Mouse (Mus musculus) c-Kit-negative CD71-positive TER-119-positive erythroid progenitor cells, embryonic 14.5 days (primary cell): ENCODE measurements around the gene Gad1.
A peak's percentile ranks its signal among the peaks of the same experiment; 100 is the strongest.
"Not testable (repeated sequence)": the region's sequence is repeated elsewhere in the genome, so short reads cannot be mapped to it uniquely, and the experiment has no call there.

Source experiments
- DNase-seq: peaks from one replicate; pipeline ENCODE4 v3.0.0-alpha.2; 2013; ENCODE audit warnings: low read depth, low spot score

Gene Gad1

DNA sequence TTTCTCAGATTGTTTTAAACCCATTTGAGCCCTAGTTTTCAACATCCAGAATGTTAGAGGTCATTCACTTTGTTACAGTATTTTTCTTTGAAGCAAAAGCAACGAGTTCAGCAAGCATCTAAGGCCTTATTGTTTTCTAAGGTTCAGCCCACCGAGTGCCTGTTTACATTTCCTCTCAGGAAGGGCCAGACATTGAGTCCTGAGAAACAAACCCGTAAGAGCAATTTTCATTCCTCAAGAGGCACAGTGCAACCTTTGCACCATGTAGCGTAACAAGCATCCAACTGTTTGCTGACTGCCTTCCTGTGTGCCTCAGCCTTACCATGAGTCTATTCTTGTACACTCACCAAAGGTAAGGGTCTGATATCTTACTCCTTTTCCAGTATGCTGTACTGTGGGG, at the start of gene Gad1:
Gad1 (plus strand) TSS at position 301 of the 400 bp plus-strand sequence.
- DNase-seq: no peak

DNA sequence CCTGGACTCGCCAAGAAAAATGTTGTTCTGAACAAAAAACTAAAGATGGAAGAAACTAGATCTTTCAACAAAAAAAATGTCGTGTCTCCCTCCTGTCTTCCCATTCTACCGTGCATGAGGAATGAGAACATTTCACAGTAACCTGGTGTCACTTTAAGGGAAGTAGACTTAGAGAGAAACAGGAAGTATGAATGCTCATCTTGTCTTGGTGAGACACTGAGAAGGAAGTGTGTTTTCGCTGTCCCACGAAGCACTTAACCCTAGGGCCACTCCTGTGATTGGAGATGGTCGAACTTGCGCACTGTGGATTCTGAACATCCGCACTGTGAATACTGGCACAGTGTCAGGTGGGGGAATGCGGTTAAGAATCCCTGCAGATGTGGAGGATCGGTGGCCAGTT, 49.4 kb upstream of the Gad1 start:
- no peak for DNase-seq

DNA sequence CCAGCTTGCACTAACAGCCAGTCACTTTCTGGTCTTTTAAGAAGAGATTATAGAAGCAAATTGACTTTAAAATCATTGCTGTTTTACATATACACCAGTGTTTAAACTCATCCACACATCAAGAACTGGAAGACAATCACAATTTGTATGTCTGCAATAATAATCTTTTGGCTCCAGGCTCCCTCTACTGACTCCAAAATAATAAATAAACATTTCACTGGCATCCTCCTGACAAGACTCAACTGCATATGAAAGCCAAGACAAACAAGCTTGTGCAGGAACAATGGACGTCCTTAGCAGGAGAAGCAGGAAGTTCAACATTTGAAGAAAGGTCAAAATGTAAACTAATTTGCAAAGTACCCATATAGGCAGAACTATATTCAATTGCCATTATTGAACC, 47.6 kb upstream of the Gad1 start:
- no peak for DNase-seq

DNA sequence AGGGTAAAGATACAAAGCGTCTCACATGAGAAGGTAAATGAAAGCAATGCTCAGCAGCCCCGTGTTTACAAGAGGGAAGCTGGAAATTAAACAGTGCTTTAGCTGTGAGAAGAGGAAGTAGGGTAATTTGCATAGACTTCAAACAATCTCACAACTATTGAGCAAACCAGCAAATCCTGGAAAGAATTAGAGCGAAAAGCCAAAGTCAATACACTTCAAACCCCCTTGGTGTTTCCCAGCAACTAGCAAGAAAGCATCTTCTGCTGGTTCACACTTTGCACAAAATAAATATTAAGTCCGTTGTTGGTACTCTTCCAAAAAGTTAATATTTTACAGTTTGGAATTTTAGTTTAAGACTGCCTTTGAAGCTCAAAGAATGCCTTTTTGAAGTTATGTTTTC, 47.0 kb upstream of the Gad1 start:
- no peak for DNase-seq

DNA sequence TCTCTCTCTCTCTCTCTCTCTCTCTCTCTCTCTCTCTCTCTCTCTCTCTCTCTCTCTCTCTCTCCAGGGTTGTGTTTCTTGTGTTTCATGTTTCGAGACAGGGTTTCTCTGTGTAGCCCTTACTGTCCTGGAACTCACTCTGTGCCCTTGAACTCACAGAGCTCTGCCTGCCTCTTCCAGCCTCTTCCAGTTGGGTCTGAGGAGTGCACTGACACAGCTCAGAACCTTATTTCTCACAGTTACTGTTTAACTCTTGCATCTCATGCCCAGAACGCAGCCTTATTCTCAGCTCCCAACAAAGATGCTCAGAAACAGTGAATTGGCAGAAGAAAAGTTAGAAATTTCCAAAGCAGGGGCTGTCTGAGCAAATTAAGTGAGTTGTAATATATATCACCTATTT, 46.5 kb upstream of the Gad1 start:
- no peak for DNase-seq

DNA sequence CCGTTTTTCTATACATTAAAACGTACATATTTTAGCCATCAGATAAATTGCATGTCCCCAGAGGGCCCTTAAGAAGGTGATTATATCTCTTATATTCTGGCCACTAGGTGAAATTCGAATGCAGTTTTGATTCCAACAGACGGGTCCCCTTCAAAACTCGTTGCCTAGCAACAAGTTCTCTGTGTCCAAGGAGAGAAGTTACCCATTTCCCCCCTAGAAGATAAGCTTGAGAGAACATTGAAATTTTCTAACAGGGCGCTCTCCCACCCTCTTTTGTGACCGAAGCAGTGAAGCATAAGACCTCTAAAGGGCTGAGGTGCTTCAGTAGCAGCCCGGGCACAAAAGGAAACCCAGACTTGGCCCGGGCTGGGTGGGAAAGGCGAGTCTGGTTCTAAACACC, 44.4 kb upstream of the Gad1 start, which contains the start of gene Erich2:
Erich2 (plus strand) TSS at position 324 of the 400 bp plus-strand sequence.
- no peak for DNase-seq

DNA sequence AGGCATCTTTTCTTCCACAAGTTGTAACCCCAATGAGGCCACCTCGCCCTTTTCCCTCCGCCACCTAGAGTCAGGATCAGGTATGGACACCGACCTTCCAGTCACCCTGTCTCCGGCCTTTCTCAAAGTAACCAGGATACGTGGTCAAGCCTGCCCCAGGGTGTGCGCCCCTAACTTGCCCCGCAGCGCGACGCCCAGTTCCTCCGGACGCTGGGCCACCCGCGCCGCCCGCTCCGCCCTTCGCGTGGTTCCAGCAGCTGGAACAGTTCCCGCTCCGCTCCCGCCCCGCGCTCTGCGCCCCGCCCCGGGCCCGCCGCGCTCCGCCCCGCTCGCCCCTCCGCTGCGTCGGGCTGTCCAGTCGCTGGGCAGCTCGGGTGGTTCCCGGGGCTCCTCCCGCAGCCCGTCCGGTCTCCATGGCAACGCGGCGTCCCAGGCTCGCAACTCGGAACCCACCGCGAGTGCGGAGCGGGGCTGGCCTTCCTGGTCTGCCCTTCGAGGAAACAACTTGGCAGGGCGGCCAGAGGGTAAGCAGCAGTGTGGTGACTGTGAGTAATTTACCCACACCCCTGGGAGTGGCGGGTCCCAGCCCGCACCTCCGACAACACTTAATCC, 43.7 kb upstream of the Gad1 start:
- DNase-seq: no peak

DNA sequence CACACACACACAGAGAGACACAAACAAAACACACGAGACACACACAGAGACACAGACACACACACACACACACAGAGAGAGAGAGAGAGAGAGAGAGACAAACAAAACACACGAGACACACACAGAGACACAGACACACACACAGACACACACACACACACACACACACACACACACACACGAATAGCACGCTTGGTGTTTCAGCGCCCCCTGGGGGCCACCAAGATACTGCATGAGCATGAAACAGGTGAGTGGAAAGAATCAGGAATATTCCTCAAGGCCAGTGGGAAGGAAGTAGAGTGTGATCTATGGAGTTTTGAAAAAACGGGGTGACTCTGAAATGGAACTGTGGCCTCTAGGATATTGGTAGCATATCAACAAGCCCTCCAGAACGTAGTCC, 14.6 kb upstream of the Gad1 start:
- not testable (repeated sequence) for DNase-seq

DNA sequence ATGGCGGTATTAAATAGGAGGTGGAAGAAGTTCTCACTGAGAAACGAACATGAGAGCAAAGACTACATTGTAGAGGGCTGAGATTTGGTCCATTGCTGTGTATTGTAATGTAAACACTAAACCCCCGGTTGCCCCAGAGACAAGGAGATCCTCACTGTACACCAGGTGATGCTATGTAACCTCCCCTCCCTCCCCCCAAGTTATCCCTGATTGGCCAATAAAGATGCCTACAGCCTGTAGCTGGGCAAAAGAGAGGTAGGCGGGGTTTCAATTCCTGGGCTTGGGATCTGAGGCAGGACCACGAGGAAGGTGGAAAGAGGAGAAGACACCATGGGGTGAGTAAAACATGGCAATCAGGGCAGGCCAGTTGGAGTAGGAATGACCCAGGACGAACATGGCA, 2.2 kb upstream of the Gad1 start:
- DNase-seq: no peak

DNA sequence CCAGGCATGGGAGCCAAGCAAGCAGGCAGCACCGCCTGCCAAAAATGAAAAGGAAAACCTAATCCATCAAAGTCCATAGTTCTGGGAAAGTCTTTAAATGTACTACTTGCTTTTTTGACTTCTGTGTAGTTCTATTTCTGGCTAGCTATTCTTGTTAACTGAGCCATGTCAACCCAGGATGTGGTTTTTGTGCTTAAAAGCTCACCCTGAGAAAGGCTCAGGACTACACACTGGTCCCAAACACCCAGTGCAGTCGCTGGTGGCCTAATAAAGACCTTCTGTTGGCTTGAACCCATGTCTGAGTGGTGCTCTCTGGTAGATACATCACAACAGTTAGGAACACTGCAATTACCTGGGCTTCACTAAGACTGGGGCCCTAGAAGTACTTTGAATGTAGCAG, 1.4 kb upstream of the Gad1 start:
- no peak for DNase-seq

DNA sequence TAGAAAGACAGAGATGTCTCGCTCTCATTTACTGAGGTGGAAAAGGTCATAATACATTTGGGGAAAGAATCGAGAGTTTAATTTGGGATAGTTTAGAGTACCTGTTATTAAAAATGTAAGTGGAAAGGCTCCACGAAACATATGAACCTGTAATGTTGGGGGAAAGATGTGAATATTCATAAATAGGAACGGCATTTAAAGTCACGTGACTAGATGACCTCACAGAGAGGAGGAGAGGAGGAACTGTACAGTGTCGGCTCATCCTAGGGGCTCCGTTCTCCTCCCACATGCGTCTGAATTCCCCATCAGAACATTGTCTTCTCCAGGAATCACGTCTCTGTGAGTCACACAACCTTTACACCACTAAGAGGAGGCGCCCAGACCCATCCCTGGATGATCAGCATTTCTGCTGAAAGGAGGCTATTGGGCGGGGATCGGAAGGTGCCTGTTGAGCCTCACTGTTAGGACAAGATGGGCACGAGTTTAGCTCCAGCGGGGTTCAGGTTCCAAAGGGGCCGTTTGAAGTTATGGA, 739 bp upstream of the Gad1 start:
- no peak for DNase-seq

DNA sequence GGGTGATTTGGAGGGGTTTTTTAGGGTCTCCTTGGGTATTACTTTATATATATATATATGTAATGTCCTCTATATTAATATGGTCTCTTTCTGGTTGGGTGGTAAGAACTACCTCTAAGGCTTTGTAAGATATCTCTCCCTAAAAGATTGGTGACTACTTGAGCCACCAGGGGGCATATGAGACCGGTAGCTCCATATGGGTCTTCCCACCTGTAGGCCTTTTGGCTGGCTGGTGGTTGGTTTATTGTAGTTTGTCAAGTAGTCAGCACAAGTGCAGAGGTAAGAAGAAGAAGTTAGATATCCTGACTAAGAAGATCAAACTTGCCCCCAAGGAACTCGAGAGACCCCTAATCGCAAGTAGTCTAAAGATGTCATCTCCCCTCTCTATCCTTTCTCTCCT, 954 bp downstream of the Gad1 start:
- DNase-seq: no peak

DNA sequence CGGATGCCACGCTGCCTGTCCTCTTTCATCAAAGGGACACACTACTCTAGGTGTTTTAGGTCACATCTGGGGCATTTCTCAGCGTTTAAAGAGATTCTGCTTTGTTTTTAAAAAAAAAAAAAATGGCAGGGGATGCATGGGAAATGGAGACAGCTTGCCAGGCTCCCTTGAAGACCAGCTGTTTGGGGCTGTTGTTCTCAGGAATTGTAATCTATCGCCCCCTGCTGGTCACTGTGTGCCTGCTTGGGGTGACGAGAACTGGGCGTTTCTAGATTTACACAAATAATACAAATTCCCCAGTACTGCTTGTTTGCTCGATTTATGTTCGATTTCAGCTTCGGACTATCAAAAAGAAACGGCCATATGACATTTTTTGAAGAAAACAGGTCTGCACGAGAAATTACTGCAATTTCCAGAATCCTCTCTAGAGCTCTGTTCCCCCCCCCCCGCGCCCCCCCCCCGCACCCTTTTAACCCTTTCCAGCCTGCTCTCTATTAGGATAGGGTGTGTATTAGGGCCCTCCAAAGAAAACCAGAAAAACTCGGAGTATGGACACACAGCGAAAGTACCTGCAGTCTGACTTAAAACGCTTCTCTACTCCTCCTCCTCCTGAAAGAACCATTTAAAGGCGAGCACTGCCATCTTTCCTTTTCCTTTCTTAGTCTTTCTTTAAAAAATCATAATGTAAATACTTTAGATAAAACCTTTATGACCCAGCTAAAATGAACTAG, 5.4 kb downstream of the Gad1 start:
- peak; percentile 34 for DNase-seq

DNA sequence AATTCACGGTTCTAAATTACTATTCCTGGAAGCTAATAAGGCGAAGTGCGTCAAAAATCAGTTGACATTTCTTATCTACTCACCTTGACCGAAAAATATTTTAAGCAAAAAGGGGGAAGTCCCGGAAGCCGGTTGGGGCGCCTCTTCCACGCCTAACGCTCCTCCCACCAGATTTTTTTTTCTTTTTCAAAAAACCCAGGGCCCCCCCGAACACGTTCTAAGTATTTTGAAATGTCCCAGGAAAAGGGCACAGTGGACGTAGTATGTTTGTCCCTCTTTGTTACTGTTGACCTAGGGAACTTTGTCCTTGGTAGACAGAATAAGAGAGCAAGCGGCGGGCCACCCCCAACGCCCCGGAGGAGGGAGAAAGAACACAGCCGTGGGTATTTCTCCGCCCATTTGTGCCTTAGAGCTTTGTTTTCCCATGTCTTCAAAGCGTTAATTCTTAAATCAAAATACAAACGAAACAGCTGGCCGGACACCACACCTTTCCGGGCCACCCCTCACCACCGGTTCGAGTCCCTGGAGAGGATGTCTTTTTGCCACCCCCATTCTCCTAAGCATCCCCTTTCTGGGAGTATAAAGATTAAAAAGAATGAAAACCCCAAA, 6.1 kb downstream of the Gad1 start:
- no peak for DNase-seq

DNA sequence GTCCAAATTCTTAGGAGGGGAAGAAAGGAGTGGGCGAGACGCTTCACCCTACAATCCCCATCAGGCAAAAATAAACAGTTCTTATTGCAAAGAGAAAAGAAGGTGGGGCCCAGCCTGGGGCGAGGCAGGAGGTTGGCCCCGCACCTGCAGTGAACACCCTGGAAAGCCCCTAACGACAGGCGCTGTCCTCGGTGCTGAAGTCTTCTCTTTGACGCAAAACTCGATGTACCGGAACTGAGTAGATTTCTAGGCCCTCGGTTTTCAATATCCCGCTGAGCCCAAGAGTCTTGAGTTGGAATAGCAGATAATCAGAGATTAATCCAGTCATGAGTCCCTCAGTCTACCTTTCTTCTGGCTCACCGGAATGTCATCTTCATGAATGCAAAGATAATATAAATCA, 6.6 kb downstream of the Gad1 start:
- DNase-seq: no peak

DNA sequence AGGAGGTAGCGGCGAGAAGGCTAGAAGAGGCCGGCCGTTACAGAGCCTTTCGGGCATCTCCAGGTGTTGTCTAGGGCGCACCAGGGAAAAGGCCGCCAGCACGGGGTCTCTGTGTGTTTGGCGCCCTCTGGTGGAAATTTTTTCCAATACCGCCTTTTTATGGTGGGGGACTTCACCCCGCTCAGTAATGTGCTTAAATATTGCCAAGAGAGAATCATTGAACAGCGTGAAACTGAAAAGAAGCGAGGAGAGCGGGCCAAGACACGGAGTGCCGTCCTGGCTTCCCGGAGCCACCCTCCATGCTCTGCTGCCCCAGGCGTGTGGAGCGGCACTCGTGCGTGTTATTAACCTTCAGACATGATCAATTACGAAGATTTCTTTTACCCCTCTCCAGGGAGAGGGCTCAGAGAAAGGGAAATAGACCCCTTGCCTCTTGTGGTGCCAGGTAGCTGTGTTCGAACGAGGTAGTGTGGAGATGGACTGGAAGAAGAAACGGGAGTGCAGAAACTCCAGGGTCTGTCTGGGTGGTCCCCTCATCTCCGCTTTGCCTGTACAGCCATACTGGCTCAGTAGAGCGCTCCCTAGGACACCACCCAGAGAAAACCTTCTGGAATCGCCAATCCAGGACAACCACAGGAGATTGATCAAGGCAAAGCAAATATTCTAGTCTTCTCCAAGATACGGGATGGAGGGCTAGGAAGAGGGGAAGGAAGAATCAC, 8.4 kb downstream of the Gad1 start:
- DNase-seq: no peak

DNA sequence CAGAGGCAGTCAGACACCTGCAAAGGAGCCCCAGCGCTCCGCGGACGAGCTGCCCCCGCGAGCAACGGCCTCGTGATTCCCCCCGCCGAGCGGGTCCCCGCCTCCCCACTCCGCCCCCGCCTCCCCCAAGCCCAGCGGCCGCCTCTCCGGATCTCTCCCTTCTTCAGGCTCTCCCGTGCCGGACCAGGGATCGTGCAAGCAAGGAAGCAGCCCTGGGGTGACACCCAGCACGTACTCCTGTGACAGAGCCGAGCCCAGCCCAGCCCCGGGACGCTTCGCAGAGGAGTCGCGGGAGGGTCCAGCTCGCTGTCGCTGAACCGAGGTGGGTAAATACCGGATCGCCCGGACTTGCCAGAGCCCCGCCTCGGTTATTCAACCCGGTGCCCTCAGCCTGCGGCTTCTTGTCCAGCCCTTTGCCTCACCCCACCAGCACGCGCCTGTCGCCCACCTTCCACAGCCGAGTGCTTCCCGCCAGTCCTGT, 9.2 kb downstream of the Gad1 start:
- no peak for DNase-seq

DNA sequence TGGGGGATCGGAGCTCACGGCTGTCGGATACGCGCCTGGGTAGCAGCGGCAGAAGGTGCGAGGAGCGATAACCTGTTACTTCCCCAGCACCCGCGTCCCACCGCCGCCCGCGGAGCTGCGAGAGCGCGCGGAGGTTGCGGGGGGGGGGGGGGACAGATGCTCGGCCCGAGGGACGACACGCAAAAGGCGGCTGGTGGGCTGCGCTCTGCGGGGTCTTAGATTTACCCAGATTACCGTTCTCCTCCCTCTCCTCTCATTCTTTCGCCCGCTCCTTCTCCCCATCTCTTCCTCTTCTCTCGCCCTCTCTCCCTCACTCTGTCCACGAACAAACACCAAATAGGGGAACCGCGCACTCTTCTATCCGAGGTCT, 9.7 kb downstream of the Gad1 start:
- no peak for DNase-seq

DNA sequence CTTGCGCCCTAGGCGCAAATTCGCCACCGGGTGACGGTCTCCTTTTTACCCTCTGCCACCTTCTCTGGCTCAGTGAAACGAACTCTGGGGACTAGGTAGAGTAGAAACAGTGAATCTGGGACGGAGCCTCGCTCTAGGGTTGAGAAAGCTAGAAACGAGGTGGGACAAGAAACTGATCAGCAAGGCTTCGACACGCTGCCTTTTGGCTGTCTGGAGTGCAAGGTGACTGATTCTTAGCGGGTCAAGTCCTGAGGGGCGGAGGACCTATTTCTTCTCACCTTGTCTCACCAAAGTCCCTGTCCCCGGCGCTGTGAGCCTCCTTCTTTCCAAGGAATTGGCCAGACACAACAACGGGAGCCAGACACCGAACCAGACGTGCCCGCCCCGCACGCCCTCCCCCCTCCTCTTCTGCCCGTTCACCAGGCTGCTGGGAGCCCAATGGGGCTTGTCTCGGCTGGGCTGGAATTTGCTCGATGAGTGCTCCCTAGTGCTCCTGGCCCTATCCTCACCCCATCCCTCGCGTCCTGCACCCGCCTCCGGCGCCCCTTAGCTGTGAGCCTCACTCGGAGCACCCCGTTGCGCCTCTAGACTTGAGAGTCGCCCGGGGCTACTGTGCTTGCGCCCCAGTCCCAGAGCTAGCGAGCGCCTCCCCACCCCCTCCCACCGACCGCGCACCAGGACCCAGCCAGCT, 10.3 kb downstream of the Gad1 start:
- DNase-seq: no peak

DNA sequence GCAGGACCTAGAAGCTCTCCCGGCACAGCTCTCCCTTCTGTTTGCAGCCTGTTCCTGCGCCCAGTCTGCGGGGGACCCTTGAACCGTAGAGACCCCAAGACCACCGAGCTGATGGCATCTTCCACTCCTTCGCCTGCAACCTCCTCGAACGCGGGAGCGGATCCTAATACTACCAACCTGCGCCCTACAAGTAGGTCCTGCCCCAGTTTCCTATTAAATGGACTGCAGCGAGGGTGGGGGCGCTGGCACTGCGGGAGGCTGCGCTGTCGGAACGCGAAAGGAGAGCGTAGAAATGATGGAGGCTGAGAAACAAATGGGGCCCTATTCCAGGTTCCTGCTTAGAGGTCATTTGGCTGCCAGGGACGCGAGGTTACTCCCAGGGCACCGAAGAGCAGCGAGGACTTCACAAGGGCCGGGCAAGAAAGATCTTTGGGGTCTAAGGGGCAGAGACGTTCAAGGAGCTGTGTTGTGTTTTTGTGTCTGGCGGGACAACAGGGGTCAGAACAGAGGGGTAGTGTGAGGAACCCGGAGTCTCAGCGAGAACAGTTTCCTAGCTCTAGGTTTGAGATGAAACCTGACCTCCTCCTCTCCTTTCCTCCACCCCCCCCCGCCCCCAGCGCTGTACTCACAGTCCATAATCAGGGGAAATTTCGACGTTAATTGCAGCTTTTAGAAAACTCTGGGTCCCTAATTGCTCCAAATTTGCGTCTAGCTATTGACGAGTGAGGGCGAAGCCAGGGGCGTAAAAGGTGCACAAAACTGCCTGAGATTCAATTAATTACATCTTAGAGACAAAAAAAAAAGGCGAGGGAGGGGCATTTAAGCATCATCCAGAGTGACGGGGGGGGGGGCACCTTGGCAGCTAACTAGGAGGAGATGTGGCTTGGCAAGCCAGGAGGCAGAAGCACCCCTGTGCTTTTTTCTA, 11.1 kb downstream of the Gad1 start:
- DNase-seq: no peak
